Mouse (Mus musculus): ENCODE measurements around the gene Cdkn1c.

Cdkn1c gene

DNA sequence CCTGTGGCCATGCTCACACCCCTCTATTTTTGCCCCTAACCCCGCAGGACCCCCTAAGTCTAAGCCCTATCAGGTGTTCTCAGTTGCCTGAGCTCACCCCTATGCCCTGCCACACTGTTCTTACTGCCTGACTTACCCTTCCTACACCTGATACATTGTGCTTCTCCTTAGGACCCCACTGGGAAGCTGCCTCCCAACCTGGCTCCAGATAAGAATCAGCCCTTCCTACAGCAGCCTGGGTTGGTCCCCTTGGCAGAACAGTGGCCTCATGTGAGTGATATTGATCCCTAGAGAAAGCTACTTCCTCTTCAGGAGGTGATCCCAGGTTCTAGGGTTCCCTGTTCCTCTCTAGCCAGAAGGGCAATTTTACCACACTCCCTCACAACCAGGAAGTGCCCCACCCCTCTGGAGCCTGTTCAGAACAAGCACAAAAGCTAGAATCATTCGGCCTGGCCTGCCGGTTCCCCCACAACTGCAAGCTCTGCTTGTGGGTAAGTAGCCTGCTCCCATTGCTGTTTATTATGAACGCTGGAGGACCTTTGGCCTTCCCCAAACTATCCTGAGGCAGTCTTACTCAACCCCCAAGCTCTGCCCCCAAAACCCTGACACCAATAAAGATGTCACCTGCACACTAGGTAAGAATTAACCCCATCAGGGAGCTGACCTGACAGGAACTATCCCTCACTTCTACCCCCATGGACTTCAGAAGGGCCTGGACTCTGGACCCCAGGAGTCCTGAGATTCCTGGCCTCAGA, 12.7 kb upstream of the Cdkn1c start, which contains the start of gene Slc22a18:
TSS of gene Slc22a18 (plus strand) at position 390 of the 755 bp plus-strand sequence.
- DNase-seq (ENCODE audit: low spot score in 2 of 2): peak; percentile 59 to 76

- DNase-seq (ENCODE audit: low spot score in 2 of 2): peak; percentile 64 to 79
Observed at GRCm38 (mm10) chr7:143469946-143470345, 9.1 kb upstream of the Cdkn1c start.

DNA sequence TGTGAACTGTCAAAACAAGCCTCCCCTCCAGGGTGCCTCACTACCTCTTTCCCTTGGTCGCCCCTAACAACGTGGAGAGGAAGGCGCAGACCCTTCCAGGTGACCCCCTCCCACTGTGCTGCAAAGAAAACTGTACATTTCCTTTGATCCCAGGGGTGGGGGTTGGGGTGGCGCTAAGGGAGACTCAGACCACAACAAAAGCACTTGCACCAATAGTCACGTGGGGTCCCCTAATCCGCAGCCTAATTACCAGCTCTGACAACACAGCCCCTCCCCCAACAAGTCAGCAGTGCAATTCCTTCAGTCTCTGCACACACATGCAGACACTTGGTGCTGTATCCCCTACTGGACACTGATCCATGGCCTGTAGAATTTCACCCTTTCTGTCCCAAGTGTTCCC, 6.9 kb upstream of the Cdkn1c start:
- no peak for DNase-seq (ENCODE audit: low spot score in 2 of 2)

DNA sequence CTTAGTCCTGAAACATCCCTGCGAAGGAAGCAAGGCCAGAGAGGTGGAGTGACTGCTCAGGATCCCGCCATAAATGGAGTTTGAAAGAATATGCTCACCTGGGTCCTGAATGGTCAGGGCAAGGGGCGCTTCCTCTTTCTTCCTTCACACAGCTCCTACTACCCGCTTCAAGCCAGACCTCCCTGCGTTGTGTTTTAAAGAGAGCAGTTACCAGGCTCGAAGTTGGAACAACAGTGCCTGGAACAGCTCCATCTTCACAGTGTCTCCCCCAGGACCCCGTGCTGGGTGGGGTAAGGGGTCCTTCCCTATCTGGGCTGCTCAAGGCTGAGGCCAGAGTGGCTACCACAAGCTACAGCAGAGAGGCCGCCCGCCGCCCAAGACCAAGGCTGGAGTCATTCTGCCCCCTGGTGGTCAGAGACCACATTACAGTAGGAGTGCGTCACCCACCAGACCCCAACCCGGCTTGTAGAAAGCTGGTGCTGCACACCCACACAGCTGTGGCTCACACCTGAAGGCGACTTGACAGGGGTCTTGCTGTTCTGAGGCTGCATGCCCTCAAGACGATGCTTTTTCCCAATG, 5.3 kb upstream of the Cdkn1c start:
- peak; percentile 59 to 80 for DNase-seq (ENCODE audit: low spot score in 2 of 2)

- peak in 1 of 2 experiments; percentile 50 for DNase-seq (ENCODE audit: low spot score in 2 of 2)
Observed at GRCm38 (mm10) chr7:143464811-143465560, 4.1 kb upstream of the Cdkn1c start.

- DNase-seq (ENCODE audit: low spot score in 2 of 2): peak; percentile 65 to 82
Observed at GRCm38 (mm10) chr7:143463865-143464415, 3.1 kb upstream of the Cdkn1c start.

- DNase-seq (ENCODE audit: low spot score in 2 of 2): no peak
Observed at GRCm38 (mm10) chr7:143462516-143462915, 1.7 kb upstream of the Cdkn1c start.

DNA sequence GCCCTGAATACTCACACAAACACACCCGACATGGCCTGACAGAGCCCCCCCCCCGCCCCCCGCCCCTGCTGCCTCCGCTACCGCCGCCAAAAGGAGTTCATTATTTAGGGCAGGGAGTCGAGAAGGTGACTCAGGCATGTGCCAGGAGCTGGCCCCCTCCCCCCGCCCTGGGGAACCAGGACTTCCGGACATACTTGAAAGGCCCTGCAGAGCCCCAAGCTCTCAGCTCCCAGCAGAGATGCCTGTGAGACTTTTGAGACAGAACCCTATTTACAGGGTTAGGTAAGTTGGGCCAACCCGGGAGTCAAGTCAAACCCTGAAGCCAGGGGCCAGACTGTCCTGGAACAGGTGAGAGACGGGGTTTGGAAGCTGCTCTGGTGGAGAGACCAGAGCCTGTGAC, 1.1 kb upstream of the Cdkn1c start:
- no peak for DNase-seq (ENCODE audit: low spot score in 2 of 2)

- no peak for DNase-seq (ENCODE audit: low spot score in 2 of 2)
Observed at GRCm38 (mm10) chr7:143461294-143461870, 532 bp upstream of the Cdkn1c start.

- no peak for DNase-seq (ENCODE audit: low spot score in 2 of 2)
Observed at GRCm38 (mm10) chr7:143460217-143460834, 524 bp downstream of the Cdkn1c start.

DNA sequence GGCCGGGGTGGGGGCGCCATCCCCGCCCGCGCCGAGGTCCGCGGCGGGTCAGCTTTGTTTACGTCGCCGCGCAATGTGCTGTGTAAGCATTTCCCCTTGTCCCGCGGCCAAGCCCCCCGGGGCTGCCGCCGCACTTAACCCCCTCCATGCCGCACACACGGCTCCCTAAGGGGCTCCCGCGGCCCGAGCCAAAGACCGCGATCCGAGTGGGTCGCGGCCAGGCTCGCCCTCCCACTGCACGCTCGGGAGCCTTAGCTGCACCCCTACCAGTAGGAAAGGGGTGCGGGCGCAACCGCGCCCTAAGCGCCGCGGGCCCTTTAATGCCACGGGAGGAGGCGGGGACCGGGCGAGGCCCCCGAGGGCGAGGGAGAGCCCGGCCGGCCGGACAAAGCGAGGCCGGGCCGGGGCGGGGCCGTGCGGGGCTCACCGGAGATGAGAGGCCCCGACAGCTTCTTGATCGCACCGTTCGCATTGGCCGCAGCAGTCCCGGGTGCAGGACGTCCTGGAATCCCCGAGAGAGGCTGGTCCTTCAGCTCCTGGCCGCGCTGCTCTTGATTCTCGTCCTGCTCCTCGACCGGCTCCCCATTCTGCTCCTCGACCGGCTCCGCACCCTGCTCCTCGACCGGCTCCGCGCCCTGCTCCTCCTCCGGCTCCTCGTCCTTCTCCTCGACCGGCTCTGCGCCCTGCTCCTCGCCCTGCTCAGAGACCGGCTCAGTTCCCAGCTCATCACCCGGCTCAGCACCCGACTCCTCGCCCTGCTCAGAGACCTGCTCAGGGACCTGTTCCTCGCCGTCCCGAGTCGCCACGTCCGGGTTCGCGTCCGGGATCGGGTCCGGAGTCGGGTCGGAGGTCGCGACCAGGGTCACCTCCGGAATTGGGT, 1.3 kb downstream of the Cdkn1c start:
- DNase-seq (ENCODE audit: low spot score in 2 of 2): peak in 1 of 2 experiments; percentile 47

DNA sequence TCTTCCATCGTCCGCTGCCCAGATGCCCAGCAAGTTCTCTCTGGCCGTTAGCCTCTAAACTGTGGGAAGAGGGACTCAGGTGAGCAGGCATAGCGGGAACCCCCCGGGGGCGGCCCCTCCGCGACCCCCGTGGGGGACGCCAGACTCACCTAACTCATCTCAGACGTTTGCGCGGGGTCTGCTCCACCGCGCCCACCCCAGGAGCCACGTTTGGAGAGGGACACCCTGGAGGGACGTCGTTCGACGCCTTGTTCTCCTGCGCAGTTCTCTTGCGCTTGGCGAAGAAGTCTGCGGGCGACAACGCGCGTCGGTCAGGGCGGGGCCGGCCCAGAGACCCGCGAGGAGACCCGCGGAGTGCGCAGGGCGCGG, 1.9 kb downstream of the Cdkn1c start:
- DNase-seq (ENCODE audit: low spot score in 2 of 2): no peak

DNA sequence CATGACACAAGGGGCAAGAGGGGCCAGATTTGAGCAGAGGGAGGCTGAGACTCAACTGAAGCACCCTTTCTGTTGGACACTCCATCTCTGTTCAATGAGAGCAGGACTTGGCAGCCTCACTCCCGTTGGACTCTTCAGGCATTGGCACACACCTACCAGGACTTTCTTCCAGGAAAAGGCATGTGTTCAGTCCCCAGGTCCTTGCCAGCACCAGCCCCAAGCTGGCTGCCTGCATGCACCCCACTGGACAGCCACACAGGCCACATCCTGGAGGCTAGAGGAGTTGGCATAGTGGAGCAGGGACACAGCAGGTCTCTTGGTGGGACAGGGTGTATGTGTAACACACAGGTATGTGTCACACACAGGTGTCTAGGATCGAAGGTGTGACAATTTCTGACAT, 13.7 kb downstream of the Cdkn1c start:
- DNase-seq (ENCODE audit: low spot score in 2 of 2): no peak

- DNase-seq (ENCODE audit: low spot score in 2 of 2): no peak
Observed at GRCm38 (mm10) chr7:143445651-143446460, 15.0 kb downstream of the Cdkn1c start.

DNA sequence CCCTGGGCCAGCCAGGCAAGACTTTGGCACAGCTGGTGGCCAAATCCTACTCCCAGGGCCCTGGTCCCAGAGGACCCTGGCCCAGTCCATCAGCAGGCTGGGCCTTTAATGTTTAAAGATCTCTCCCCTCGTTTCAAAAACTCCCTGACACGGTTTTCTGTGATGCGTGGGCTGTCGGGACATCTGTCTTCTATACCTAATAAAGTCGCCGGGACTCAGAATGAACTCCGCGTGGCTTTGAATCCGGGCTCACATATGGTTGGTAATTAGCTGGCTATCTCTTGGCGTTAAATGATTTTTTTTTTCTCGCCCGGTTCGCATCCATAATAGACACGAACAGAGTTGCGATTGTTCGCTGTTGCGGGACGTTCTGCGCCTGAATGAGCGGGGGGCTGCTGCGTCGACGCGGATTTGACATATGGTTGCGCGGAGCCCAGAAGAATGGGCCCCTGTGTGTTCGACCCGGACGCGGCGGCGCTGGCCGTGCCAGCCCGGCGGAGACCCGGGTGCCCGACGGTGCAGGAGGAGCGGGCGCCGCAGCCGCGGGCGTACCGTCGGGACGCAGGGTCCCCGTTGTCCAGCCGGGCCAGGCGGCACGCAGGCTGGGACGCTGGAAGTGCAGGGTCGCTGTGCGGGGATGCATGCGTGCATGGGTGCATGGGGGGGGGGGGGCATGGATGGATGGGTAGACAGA, 15.7 kb downstream of the Cdkn1c start:
- no peak for DNase-seq (ENCODE audit: low spot score in 2 of 2)

DNA sequence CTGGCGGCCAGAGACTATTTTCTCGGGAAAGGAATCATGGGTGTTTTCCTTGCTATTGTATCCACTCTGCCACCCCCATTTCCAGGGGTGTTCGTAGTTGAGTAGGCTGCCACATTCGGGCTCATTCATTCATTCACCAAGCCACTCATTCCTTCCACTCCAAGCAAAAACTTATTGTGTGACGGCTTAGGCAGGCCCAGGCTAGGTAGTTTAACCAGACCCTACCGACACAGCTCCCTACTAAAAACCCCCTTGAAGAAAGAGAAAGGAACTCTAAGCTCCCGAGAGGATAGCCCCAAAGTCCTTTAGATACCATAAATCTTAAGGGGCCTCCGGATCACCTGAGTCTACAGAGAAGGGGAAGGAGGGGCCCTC, 16.3 kb downstream of the Cdkn1c start:
- DNase-seq (ENCODE audit: low spot score in 2 of 2): no peak

- no peak for DNase-seq (ENCODE audit: low spot score in 2 of 2)
Observed at GRCm38 (mm10) chr7:143438965-143439364, 21.9 kb downstream of the Cdkn1c start.

DNA sequence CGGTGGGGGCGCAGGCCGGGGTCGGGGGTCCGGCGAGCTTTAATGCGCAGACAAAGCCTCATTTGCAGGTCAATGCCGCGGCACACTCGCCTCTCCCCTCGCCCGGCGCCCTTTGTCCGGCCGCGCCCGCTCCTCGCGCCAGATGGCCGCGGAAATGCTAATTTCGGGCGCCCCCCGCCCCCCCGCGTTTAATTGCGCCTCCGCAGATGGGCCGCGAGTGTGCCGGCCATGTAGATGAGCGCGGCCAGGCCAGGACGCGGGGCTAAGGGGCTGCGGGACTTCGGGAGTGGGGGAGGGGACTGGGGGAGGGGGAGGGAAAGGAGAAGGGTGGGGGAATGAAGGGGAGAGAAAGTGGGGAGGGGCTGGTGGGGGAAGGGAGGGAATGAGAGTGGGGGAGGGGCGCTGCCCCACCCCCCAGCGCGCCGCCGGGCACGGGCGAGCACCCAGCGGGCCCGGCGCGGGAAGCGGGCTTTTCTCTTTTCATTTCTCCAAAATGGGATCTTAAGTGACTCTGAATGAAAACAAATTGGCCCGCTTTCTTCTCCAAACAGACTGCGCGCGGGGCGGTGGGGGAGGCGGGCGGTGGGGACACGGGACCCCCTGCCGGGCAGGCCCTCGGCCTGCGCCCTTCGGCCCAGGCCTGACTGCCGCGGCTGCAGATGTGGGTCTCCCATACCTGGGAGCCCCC, 22.8 kb downstream of the Cdkn1c start:
- DNase-seq (ENCODE audit: low spot score in 2 of 2): no peak

All from urinary bladder, adult 18-20 months (tissue).